In the genomic region with DNA sequence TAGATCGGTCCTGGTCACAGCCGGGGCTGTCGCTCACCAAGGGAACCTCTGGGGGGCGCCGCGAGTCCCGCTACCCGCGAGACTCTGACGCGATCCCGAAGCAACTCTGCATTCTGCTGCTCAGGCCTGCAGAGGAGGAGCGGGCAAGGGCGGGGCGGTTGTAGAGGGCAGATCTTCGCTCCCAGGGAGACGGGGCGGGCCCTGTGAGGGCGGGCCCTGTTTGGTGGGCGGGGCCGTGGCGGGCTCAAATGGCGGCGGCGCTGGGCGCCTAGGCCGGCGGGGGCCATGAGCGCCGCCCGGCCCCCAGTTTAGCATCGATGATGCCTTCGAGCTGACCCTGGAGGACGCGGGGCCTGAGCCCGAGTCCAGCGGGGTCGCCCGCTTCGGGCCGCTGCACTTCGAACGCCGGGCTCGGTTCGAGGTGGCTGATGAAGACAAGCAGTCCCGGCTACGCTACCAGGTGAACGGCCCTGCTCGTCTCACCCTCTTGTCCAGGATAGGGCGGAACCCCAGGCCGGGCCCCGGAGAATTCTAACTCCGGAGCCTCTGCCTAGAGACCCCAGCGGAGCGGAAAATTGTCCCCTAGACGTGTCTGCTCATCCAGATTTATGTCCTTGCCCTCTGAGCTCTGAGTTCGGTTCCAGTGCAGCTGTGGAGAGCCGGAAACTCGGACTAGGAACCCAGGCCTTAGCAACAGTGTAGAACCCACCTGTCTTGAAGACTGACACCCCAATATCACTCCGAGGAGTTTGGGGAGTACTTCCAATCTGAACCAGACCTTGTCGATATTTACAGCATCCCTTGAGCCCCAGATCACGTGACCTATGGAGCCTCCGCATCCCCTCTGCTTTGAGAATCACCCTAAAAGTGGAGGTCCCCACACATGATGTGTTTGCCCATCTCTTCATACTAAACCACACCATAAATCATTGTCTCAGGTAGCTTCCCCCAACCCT, we compare ENCODE assay signal across 8 mouse cellular contexts. TPM values are rescaled to one million over a fixed set of nuclear protein-coding genes. Genes with fewer than 3 reads are reported as not detected.
DNase-seq lines count a peak whose midpoint lies in the region; ATAC-seq and TF ChIP-seq lines count a peak whose summit lies in the region.

A gene (minus strand): TSS at position 118 of the 956 bp plus-strand sequence.

- H3K79me2 ChIP-seq in MEL (ENCODE audit: control insufficient read depth, insufficient read depth, low read length, poor library complexity): peaks cover 4% of the 10 kb centered on the region; the same call in 1 of the 2 replicates

- peak; percentile 78 to 97; a peak in 3 of 4 replicates for TF ChIP-seq POLR2A in MEL (IDR thresholded peaks at IDR 0.05; ENCODE audit: control insufficient read depth in 1 of 2, insufficient read depth in 1 of 2, low read depth in 1 of 2, low read length in 2 of 2, poor library complexity in 1 of 2)
- TF ChIP-seq POLR2A in cerebellum, adult 2 months (IDR thresholded peaks at IDR 0.05; ENCODE audit: borderline replicate concordance, insufficient read depth, low read length): peak; percentile 34; the same call in 1 of the 2 replicates

- H3K27ac ChIP-seq in MEL (ENCODE audit: control insufficient read depth, low read depth, low read length): peak within 1 kb of the TSS; percentile 63
- peak within 1 kb of the TSS; percentile 93 for H3K27ac ChIP-seq in cerebellum, adult 2 months (ENCODE audit: insufficient read depth, low read length)
- H3K27ac ChIP-seq in lung, embryonic 16.5 days (ENCODE audit: low read length): peak within 1 kb of the TSS; percentile 50

- H3K36me3 ChIP-seq in MEL (ENCODE audit: control insufficient read depth in 1 of 2, insufficient read depth in 2 of 2, low read length in 2 of 2): peaks cover 0 to 26% of the 10 kb centered on the region in 2 experiments; a peak in 2 of 4 replicates
- peaks cover 11% of the 10 kb centered on the region for H3K36me3 ChIP-seq in lung, embryonic 16.5 days (ENCODE audit: control insufficient read depth, insufficient read depth, low read length)

- H3K9me3 ChIP-seq in MEL (replicated peaks; ENCODE audit: insufficient read depth, low read length): no peaks in the 10 kb centered on the region
- no peaks in the 10 kb centered on the region for H3K9me3 ChIP-seq in lung, embryonic 16.5 days (ENCODE audit: control insufficient read depth, low read length)

- peak within 1 kb of the TSS; percentile 72 for H3K4me2 ChIP-seq in lung, embryonic 16.5 days (ENCODE audit: low read depth, low read length)

- peaks cover 12 to 19% of the 10 kb centered on the region in 2 experiments for H3K4me1 ChIP-seq in MEL (ENCODE audit: control insufficient read depth in 1 of 2, insufficient read depth in 2 of 2, low read length in 2 of 2)
- H3K4me1 ChIP-seq in cerebellum, adult 2 months (ENCODE audit: control insufficient read depth, insufficient read depth, low read length): peaks cover 6% of the 10 kb centered on the region; the same call in 1 of the 2 replicates
- peaks cover 8% of the 10 kb centered on the region for H3K4me1 ChIP-seq in lung, embryonic 16.5 days (replicated peaks; ENCODE audit: control insufficient read depth, insufficient read depth, low read length)

- H3K4me3 ChIP-seq in MEL (ENCODE audit: control insufficient read depth in 1 of 2, insufficient read depth in 1 of 2, low read depth in 2 of 2, low read length in 2 of 2): peak within 1 kb of the TSS; percentile 88 to 91
- H3K4me3 ChIP-seq in cerebellum, adult 2 months (replicated peaks; ENCODE audit: insufficient read depth, low read depth, low read length): peak within 1 kb of the TSS; percentile 97
- peak within 1 kb of the TSS; percentile 89 for H3K4me3 ChIP-seq in lung, embryonic 16.5 days (ENCODE audit: low read length)

- H3K27me3 ChIP-seq in MEL (ENCODE audit: control insufficient read depth in 1 of 2, insufficient read depth in 2 of 2, low read length in 2 of 2): no peaks in the 10 kb centered on the region
- no peaks in the 10 kb centered on the region for H3K27me3 ChIP-seq in cerebellum, adult 2 months (ENCODE audit: control insufficient read depth, insufficient read depth, low read length)
- H3K27me3 ChIP-seq in lung, embryonic 16.5 days (ENCODE audit: control insufficient read depth, insufficient read depth, low read depth, low read length): no peaks in the 10 kb centered on the region

- under 1% methylated on average over 62 of the region's 64 CpGs for WGBS in cerebellum, adult 2 months
- under 1% methylated on average over 58 of the region's 64 CpGs for WGBS in lung, embryonic 16.5 days

- peak; percentile 99 for DNase-seq in MEL (ENCODE audit: low read depth, low spot score)
- DNase-seq in cerebellum, adult 2 months: peak; percentile 98 to 99
- DNase-seq in forelimb bud, embryonic 11.5 days (ENCODE audit: low read depth, low spot score): peak; percentile 97
- peak; percentile 91 for DNase-seq in layer of hippocampus, adult 9-10 months (ENCODE audit: low spot score)
- peak; percentile 87 for DNase-seq in ovary, postnatal 10 days (ENCODE audit: low spot score)
- DNase-seq in thymus, postnatal 10 days (ENCODE audit: low spot score in 2 of 2): peak; percentile 98 to 99

- H3K9ac ChIP-seq in MEL (ENCODE audit: control insufficient read depth, low read depth, low read length, poor library complexity, severe bottlenecking): peak within 1 kb of the TSS; percentile 95
- H3K9ac ChIP-seq in lung, embryonic 16.5 days (ENCODE audit: low read length): peak within 1 kb of the TSS; percentile 93

- peak in 2 of 3 experiments; percentile 81 to 88; a peak in 5 of 6 replicates for TF ChIP-seq CTCF in MEL (IDR thresholded peaks at IDR 0.05 in 2 of 3, conservative IDR thresholded peaks at IDR 0.05 in 1 of 3; ENCODE audit: control insufficient read depth in 1 of 3, insufficient read depth in 1 of 3, low read depth in 2 of 3, low read length in 3 of 3, poor library complexity in 1 of 3, severe bottlenecking in 1 of 3)
- TF ChIP-seq CTCF in cerebellum, adult 2 months (IDR thresholded peaks at IDR 0.05; ENCODE audit: borderline replicate concordance, insufficient read depth, low read depth, low read length): peak; percentile 63

- TF ChIP-seq EP300 in MEL (IDR thresholded peaks at IDR 0.05; ENCODE audit: low read depth in 1 of 2, low read length in 2 of 2): peak in 1 of 2 experiments; percentile 21; a peak in 1 of 4 replicates

- peak; percentile 79 to 87 for ATAC-seq in hematopoietic stem cell, adult 5-6 weeks (replicated peaks in 1 of 2; ENCODE audit: insufficient read depth in 1 of 2, low FRiP score in 2 of 2, low TSS enrichment in 1 of 2, low read depth in 1 of 2, poor library complexity in 2 of 2, severe bottlenecking in 2 of 2)
- ATAC-seq in lung, embryonic 16.5 days (ENCODE audit: low read depth): peak; percentile 94

- TF ChIP-seq RAD21 in MEL (IDR thresholded peaks at IDR 0.05; ENCODE audit: low read depth, low read length): peak; percentile 28

TF ChIP-seq in MEL, 35 proteins besides CTCF, POLR2A, EP300 and RAD21 (continues in another document):
- TF ChIP-seq ZC3H11A (IDR thresholded peaks at IDR 0.05; ENCODE audit: low read depth, low read length) (no peak), POLR2AphosphoS5 (IDR thresholded peaks at IDR 0.05; ENCODE audit: borderline replicate concordance, low read depth, low read length) (no peak), GABPA (IDR thresholded peaks at IDR 0.05; ENCODE audit: low read depth, low read length) (no peak), ETS1 (IDR thresholded peaks at IDR 0.05; ENCODE audit: low read depth, low read length) (peak; percentile 42; the same call in 1 of the 2 replicates), TBP (IDR thresholded peaks at IDR 0.05; ENCODE audit: low read depth, low read length) (peak; percentile 45; the same call in 1 of the 2 replicates), GATA1 (IDR thresholded peaks at IDR 0.05; ENCODE audit: low read depth, low read length) (no peak), USF2 (IDR thresholded peaks at IDR 0.05; ENCODE audit: borderline replicate concordance in 1 of 2, insufficient read depth in 1 of 2, low read depth in 1 of 2, low read length in 2 of 2) (peak; percentile 24 to 72; a peak in 2 of 4 replicates), CHD1 (IDR thresholded peaks at IDR 0.05; ENCODE audit: low read depth, low read length) (0 out of 2 replicates have a peak, but pooled peaks have one; percentile 38), MAFK (IDR thresholded peaks at IDR 0.05; ENCODE audit: borderline replicate concordance, low read depth, low read length) (no peak), NELFE (IDR thresholded peaks at IDR 0.05; ENCODE audit: low read depth, low read length) (peak; percentile 79), MEF2A (IDR thresholded peaks at IDR 0.05; ENCODE audit: extremely low read depth, insufficient replicate concordance, low read depth, low read length, poor library complexity, severe bottlenecking) (no peak), E2F4 (IDR thresholded peaks at IDR 0.05; ENCODE audit: borderline replicate concordance, low read depth, low read length) (no peak), MAZ (IDR thresholded peaks at IDR 0.05; ENCODE audit: low read depth, low read length) (peak; percentile 98), MYB (IDR thresholded peaks at IDR 0.05; ENCODE audit: low read depth, low read length) (no peak), RCOR1 (IDR thresholded peaks at IDR 0.05; ENCODE audit: low read depth, low read length) (no peak), JUND (IDR thresholded peaks at IDR 0.05; ENCODE audit: low read depth, low read length) (no peak), UBTF (IDR thresholded peaks at IDR 0.05; ENCODE audit: borderline replicate concordance, insufficient read depth, low read depth, low read length) (no peak), SMC3 (IDR thresholded peaks at IDR 0.05; ENCODE audit: low read depth, low read length) (peak; percentile 41), SIN3A (IDR thresholded peaks at IDR 0.05; ENCODE audit: low read length) (peak; percentile 97), TCF12 (IDR thresholded peaks at IDR 0.05; ENCODE audit: low read depth, low read length) (peak; percentile 55), KAT2A (conservative IDR thresholded peaks at IDR 0.05; ENCODE audit: low read depth, low read length) (no peak; the same call in 1 of the 2 replicates), ELF1 (IDR thresholded peaks at IDR 0.05; ENCODE audit: low read depth, low read length) (peak; percentile 63), MYC (IDR thresholded peaks at IDR 0.05; ENCODE audit: low read depth, low read length) (no peak), MXI1 (IDR thresholded peaks at IDR 0.05; ENCODE audit: low read depth, low read length) (peak; percentile 63; the same call in 1 of the 2 replicates), HCFC1 (IDR thresholded peaks at IDR 0.05; ENCODE audit: low read depth, low read length) (peak; percentile 90)

RNA-seq across cellular contexts. Expression of the gene that starts here (rescaled TPM):
- 37.8 and 40.0 TPM in 2 replicates for total RNA-seq in MEL (2012; rRNA removed)
- 100 to 1,000 TPM in 1 of 2 experiments, not detected in 1; 101 TPM for polyA plus RNA-seq in MEL (2012; ENCODE audit: insufficient read depth in 1 of 2, insufficient read length in 2 of 2, low read depth in 1 of 2, low replicate concordance in 2 of 2, missing spikeins in 1 of 2)
- 207 and 209 TPM in 2 replicates for polyA plus RNA-seq in cerebellum, adult 2 months (2012; rRNA removed)
- 60.3 and 78.0 TPM in 2 replicates for total RNA-seq in hematopoietic stem cell, adult 5-6 weeks (2017)
- 102 TPM in 2 replicates for polyA plus RNA-seq in lung, embryonic 16.5 days (2015; fragmentation: Nextera tagmentation; extraction: Ambion mirVana)

Comparison
In these comparisons a context has a peak if more than half of its experiments do, and no peak if none do; other contexts are left out.
1. Peak in every context shown above with its lines: DNase-seq, ATAC-seq, H3K4me3 ChIP-seq and H3K27ac ChIP-seq.